Mouse (Mus musculus) cortical plate, adult 2 months (tissue): ENCODE data around the gene Rasal2.

ENCODE experiments used
- CTCF ChIP-seq: fragments of 200-500 bp; IDR thresholded peaks from 2 replicates; pipeline ENCODE4 v1.5.1; 2011; ENCODE audit warnings: mild to moderate bottlenecking, control low read depth, low read length; ENCODE audit not compliant: insufficient read depth; ENCODE audit errors: extremely low read depth
- POLR2A ChIP-seq: fragments of 200-500 bp; IDR thresholded peaks from 2 replicates; pipeline ENCODE4 v1.6.1; 2011; ENCODE audit warnings: mild to moderate bottlenecking, low read length, control low read depth; ENCODE audit not compliant: insufficient read depth; ENCODE audit errors: extremely low read depth

DNA sequence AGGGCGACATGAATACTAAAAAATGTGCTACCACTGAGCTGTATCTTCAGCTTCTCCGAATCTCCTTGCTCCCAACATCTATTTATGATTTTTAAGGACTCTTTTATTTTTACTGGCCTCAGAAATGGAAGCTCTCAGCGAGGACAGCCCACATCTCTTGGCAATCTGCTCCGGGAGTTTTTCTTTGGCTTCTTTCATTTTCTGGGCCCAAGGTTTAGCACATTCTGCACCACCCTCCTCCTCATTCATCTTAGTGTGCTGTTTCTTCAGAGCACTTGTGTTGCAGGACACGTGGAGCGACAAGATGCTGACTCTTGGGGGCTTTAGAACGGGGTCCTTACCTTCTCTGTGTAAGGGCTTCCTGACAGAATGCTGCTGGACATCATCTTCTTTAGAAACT, 243.5 kb downstream of the Rasal2 start:
- TF ChIP-seq CTCF (no peak), POLR2A (no peak)
